ENCODE assay signal across 16 mouse cellular contexts in the genomic region with DNA sequence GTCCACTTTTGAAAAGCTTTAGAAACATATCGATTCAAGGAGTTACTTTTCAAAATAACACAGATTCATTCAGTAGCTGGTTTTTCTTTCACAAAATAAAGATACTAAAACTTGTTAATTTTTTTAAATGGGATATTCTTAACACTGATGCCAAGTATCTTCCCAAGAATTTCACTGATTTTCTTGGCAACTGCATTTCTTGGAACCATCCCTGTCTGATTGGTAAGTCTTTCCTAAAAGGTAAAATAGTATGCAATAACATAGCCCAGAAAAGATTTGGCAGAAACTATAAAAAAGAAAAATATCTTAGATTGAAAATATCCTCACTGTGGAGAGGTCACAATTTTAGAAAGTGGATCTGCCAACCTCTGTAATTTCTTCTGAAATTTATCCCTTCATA.
"Had no signal": no experiment of that assay in that cellular context is flagged by ENCODE, and none has a peak within 500 bp of the region (broad histone marks: within the 10 kb centered on the region; RNA-seq: fewer than 3 reads in every experiment).

No protein-coding gene starts in this region.

- H3K4me3 ChIP-seq: lung, embryonic 15.5 days; megakaryocyte, embryonic 14.5 days; midbrain, embryonic 13.5 days; midbrain, embryonic 15.5 days; neural tube, embryonic 12.5 days had no signal

- DNase-seq: liver, postnatal 0 days; lung, adult 2 months; lung, postnatal 14 days; lung, postnatal 36 days; right cerebral cortex, postnatal 14 days; thymus, adult 18-20 months; thymus, postnatal 14 days; thymus, postnatal 36 days had no signal

- H3K36me3 ChIP-seq: lung, embryonic 15.5 days; midbrain, embryonic 13.5 days; midbrain, embryonic 15.5 days; neural tube, embryonic 12.5 days had no signal

- H3K27ac ChIP-seq: lung, embryonic 15.5 days; macrophage; midbrain, embryonic 13.5 days; midbrain, embryonic 15.5 days; neural tube, embryonic 12.5 days had no signal

- H3K4me2 ChIP-seq: lung, embryonic 15.5 days; midbrain, embryonic 11.5 days; midbrain, embryonic 13.5 days; midbrain, embryonic 15.5 days; neural tube, embryonic 12.5 days had no signal

- H3K27me3 ChIP-seq: lung, embryonic 15.5 days; megakaryocyte, embryonic 14.5 days; midbrain, embryonic 13.5 days; midbrain, embryonic 15.5 days; neural tube, embryonic 12.5 days had no signal

- H3K4me1 ChIP-seq: lung, embryonic 15.5 days; megakaryocyte, embryonic 14.5 days; midbrain, embryonic 13.5 days; midbrain, embryonic 15.5 days; neural tube, embryonic 12.5 days had no signal

- ATAC-seq: liver, postnatal 0 days; lung, postnatal 0 days; midbrain, embryonic 13.5 days; midbrain, embryonic 15.5 days had no signal

- H3K9me3 ChIP-seq: lung, embryonic 15.5 days; megakaryocyte, embryonic 14.5 days; midbrain, embryonic 13.5 days; midbrain, embryonic 15.5 days; neural tube, embryonic 12.5 days had no signal

- H3K9ac ChIP-seq: liver, postnatal 0 days; lung, embryonic 15.5 days; midbrain, embryonic 13.5 days; midbrain, embryonic 15.5 days; neural tube, embryonic 12.5 days had no signal
